Mouse (Mus musculus) megakaryocyte-erythroid progenitor cell, adult 5 weeks (primary cell): ENCODE results near the gene Cenpa. TPM values are rescaled to one million over a fixed set of nuclear protein-coding genes. Genes with fewer than 3 reads are reported as not detected.

ENCODE experiments used
- polyA plus RNA-seq: library from polyadenylated mRNA; stranded (reverse); fragments of >175 nt; gene quantifications from 2 replicates; pipeline ENCODE4 v1.2.3, GENCODE M21; 2012

Gene Cenpa
- polyA plus RNA-seq: 259 and 274 TPM in 2 replicates

DNA sequence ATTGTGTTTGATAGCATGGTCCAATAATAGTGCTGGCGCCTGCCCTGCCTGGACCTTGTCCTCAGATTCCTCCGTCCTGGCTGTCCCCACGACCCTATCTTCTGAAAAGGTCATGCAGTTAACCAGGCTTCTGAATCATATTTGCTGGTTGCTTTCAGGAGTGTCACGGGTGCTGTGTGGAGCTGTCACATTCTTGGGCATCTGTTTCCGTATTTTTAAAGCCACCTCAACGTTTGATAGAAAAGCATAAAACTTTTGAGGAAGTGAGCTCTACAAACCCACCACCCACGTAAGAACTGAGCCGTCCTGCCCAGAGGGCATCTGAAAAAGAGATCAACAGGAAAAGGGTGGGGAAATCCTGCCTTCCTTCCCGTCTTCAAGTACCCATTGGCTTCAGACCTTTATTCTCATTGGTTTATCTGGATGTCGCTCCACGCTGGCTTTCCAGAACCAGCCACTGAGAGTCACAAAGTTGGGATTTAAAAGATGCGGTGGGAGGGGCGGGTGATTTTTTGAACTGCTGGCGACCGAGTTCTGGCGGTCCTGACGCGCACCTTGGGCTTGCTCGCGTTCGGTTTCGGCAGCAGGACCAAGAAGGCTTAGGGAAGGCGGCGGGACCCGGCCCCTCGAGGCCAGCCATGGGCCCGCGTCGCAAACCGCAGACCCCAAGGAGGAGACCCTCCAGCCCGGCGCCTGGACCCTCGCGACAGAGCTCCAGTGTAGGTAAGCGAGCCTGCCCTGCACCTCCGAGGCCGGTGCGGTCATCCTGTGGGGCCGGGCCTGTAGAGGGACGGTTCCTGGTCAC is at the start of gene Cenpa:
Cenpa (plus strand) TSS at position 387 of the 805 bp plus-strand sequence.

DNA sequence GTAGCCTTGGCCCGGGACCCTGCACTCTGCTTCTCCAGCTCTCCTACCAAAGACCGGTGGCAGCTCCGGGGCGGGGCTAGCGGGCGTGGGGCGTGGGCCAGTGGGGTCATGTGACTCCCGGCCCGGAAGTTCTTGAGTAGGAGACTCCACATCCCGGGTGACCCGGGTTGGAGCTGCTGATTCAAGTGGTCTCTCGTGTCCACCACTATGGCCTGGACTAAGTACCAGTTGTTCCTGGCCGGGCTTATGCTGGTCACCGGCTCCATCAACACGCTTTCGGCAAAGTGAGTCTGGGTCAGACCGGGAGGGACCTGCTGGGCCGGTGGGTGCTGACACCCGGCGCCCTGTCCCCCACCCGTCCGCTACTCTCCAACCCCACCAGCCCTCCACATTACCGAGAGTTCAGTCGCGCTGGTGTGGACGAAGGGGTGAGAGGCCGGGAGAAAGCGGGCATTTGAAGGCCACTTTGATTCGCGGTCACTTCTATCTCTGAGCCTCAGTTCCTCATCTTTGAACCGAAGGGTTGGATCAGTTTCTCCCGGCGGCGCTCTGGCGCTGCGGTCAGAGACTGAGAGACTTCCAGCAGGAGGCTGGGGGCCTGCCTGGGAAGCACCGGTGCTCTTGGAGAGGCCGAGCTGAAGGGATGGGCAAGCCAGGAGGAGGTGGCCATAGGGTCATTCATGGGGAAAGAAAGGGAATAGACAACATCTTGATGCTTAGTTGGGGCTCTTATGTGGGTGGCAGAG is 18.6 kb upstream of the Cenpa start, which contains the start of gene Slc35f6:
Slc35f6 (plus strand) TSS at position 119 of the 746 bp plus-strand sequence.

DNA sequence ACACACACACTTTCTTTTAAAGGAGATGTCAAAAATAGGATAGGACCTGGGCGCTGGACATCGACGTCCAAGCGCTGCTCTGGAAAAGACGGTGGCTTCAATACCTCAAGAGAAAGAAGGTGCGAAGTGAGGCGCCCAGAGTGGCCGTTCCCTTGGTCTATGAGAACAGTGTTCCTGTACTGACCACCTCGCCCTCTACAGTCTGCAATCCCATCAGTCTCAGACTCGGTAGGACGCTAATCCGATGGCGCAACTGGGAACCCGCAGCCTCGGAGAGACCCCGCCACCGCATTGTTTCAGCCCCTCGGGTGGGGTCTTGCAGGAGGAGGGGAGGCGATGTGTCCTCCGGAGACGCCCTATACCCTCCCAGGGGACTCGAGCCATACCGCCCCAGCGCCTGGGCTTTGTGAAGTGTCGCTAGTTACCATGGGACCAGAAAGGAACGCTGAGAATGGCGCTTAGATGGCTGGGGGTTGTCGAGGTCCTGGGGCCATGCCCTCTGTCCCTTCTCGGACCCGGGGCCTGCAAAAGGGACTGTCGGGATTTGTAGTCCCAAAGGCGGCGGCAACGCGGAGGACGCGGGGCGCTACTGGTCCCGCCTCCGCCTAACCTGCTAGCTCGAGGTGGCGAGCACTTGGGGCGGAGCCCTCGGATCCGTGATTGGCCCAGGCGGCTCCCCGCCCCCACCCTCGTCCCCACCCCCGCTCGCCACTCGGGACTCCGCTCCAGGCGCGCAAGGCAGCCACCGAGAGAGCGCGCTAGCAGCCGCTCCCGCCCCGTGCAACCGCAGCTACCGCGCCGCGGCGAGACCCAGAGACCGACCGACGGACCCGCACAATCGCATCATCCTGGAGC is 44.8 kb downstream of the Cenpa start, which contains the start of gene Dpysl5:
Dpysl5 (plus strand) TSS at position 418 of the 855 bp plus-strand sequence.

Other genes with a start within 250 kb of the Cenpa start
- 0.01 and 0.11 TPM in 2 replicates for gene Otof, start 204.8 kb upstream of the Cenpa start, polyA plus RNA-seq
- gene 1700001C02Rik, start 200.7 kb upstream of the Cenpa start, polyA plus RNA-seq: not detected in 2 replicates
- not detected in 2 replicates for gene Cib4, start 120.9 kb upstream of the Cenpa start, polyA plus RNA-seq
- 0.13 and 0.15 TPM in 2 replicates for gene Kcnk3, start 78.6 kb upstream of the Cenpa start, polyA plus RNA-seq
- gene Slc35f6, start 18.8 kb upstream of the Cenpa start, polyA plus RNA-seq: 9.3 and 11.6 TPM in 2 replicates
- gene Dpysl5, start 44.8 kb downstream of the Cenpa start, polyA plus RNA-seq: 0.01 and 0.03 TPM in 2 replicates
- gene Mapre3, start 147.9 kb downstream of the Cenpa start, polyA plus RNA-seq: 1.4 and 2.5 TPM in 2 replicates
- 30.4 and 33.8 TPM in 2 replicates for gene Tmem214, start 201.2 kb downstream of the Cenpa start, polyA plus RNA-seq
- 77.8 and 86.3 TPM in 2 replicates for gene Agbl5, start 221.9 kb downstream of the Cenpa start, polyA plus RNA-seq
- 87.6 and 90.0 TPM in 2 replicates for gene Ost4, start 241.0 kb downstream of the Cenpa start, polyA plus RNA-seq
- 129 and 171 TPM in 2 replicates for gene Emilin1, start 246.6 kb downstream of the Cenpa start, polyA plus RNA-seq